Mouse (Mus musculus) liver, embryonic 14.5 days (tissue): ENCODE results near the gene Sftpa1.

ENCODE experiments used
- CTCF ChIP-seq: IDR thresholded peaks from 2 replicates; pipeline ENCODE4 v1.5.1; 2016; ENCODE audit warnings: antibody characterized with exemption, low read depth, control low read depth
- EP300 ChIP-seq: IDR thresholded peaks from 2 replicates; pipeline ENCODE4 v1.6.1; 2016; ENCODE audit warnings: antibody characterized with exemption, low read depth

DNA sequence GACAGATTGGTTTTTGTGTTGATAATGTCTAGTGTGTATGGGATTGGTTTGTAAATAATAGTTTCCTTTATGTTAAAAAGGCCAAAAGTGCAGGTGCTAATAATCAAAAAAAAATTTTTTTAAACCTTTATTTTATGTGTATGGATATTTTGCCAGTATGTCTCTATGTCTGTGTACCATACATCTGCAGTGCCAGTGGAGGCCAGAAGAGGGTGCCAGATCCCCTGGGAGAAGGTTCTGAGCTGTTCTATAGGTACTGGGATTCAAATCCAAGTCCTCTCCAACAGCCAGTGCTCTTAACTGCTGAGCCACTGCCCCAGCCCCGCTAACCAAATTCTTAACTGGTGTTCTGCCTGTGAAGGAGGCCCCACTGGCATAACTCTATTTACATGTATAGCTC lies 44.1 kb upstream of the Sftpa1 start:
- TF ChIP-seq CTCF (peak; percentile 66), EP300 (no peak)
